Mouse (Mus musculus) c-Kit-positive CD71-negative TER-119-negative erythroid progenitor cells, embryonic 14.5 days (primary cell): Measurements from ENCODE around the gene Irs2.

Experiments used
- DNase-seq: peaks from one replicate; pipeline ENCODE4 v3.0.0-alpha.2; 2013; ENCODE audit warnings: low read depth

Irs2 gene

GRCm38 (mm10) chr8:10953346-10954053 lies 54.8 kb downstream of the Irs2 start:
- no peak for DNase-seq

DNA sequence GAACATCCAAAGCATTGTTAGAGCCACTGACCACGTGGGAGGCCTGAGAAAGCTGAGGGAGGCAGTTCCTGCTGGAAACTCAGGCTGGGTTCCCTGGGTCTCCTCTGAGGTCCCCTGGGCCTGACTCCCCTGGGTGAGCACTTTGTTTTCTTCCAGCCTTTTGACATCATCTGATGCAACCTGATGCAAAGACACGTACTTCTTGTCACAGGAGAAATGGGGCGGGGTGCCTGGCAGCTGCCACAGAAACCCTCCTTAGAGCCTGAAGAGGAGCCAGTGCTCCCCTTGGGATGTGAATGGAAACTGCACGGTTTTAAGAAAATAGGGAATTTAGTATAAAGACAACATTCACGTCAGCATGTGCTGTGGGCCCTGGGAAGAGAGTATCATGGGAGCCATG lies 55.6 kb downstream of the Irs2 start:
- no peak for DNase-seq

GRCm38 (mm10) chr8:10952235-10952634 lies 56.0 kb downstream of the Irs2 start:
- no peak for DNase-seq

- DNase-seq: no peak
These were observed 56.7 kb downstream of the Irs2 start for GRCm38 (mm10) chr8:10951567-10951966.

- DNase-seq: peak; percentile 77
These were observed 62.1 kb downstream of the Irs2 start for GRCm38 (mm10) chr8:10945939-10946740.

GRCm38 (mm10) chr8:10945490-10945889 lies 62.8 kb downstream of the Irs2 start:
- no peak for DNase-seq

DNA sequence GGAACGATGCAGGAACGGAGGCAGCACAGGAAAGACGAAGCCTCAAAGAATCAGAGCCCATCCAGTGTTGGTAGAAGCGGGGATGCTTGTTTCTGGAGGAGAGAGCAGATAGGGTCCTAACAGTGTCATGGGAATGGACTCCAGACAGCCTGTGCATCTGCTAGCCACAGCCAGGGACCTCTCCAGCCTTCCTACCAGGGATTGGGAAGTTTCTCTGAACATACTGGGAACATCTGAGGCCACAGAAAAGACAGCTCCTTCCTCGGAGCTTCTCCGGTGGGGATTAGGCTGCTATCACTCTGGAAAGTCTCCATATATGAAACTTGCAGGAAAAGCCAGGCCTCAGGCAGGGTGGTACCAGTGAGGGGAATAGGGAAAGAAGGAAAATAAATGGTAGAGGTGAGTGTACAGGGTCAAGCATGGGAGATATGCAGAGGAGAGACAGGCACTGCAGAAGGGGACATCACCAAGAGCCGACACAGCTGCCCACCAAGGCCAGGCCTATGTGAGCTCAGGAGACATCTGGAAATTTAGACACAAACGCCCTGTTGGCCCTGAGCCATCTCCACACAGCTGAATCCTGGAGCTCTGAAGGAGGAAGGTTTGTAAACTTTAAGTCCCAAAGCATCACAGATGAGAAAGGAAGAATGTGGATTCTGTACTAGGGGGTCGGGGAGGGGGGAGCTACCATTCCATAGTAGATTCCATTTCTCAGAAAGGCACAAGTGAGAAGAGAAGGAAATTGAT lies 64.8 kb downstream of the Irs2 start:
- no peak for DNase-seq

DNA sequence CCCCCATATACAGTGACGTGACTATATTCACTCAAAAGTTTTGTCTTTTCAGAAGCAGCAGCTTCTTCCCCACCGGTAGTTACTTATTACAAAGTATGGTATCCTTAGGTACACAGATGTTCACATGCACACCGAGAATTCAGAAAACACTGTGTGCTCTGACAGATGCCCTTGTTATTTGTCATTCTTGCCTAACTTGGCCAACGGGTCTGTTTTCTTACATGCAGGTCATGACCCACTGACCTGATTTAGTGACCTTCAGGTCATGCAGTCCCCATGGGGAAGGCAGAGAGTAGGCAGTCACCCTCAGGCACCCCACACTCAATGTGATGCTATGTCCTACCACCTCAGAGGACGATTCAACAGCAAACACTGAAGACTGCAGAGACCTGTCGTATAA lies 68.4 kb downstream of the Irs2 start:
- DNase-seq: no peak

GRCm38 (mm10) chr8:10939210-10939782 lies 69.0 kb downstream of the Irs2 start:
- no peak for DNase-seq

- no peak for DNase-seq
These were observed 70.0 kb downstream of the Irs2 start for GRCm38 (mm10) chr8:10938284-10938683.

DNA sequence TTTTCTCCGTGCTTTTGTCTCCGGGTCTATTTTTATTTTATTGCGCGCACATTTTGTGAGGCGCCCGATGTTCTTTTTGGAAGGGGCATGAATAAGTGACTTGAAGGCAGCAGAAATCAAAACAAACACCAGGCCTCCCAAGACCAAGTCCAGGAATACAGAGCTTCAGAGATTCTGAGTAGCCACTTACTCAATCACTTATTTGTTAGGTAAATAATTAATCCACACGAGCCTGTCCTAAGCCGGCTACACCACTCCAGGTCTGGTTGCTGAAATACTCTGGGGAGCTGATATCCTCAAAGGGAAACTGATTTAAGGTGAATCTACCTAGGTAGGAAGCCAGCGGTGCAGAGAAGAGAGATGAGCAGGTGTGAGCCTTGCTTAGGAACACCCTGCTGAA lies 71.6 kb downstream of the Irs2 start:
- no peak for DNase-seq

GRCm38 (mm10) chr8:10935231-10935630 lies 73.0 kb downstream of the Irs2 start:
- DNase-seq: no peak
